Mouse (Mus musculus): ENCODE measurements at regions not wholly inside any gene's neighbourhood (a gene's known extent, or its start where the extent isn't known, plus 50 kb on each side); places are given as distances from the start of the nearest gene placed in this dataset.

GRCm38 (mm10) chr17:84114279-84114994, 73.3 kb downstream of the Zfp36l2 start:
- no peak for TF ChIP-seq CTCF (IDR thresholded peaks at IDR 0.05; ENCODE audit: extremely low read depth, insufficient read length, insufficient replicate concordance, low read depth, low read length)
- TF ChIP-seq POLR2A (IDR thresholded peaks at IDR 0.05; ENCODE audit: low read depth, low read length) = no peak

Measured in small intestine, adult 2 months (tissue).